Mouse (Mus musculus) G1E (cell line): ENCODE results near the gene Lmo3. TPM values are rescaled to one million over a fixed set of nuclear protein-coding genes. Genes with fewer than 3 reads are reported as not detected.

ENCODE experiments used
- ATAC-seq: 2 replicates; pipeline ENCODE4 v1.8.0; 2016; ENCODE audit warnings: mild to moderate bottlenecking; ENCODE audit not compliant: insufficient number of reproducible peaks, poor library complexity, low FRiP score, severe bottlenecking; ENCODE audit errors: extremely low read depth
- DNase-seq: peaks from one replicate; pipeline ENCODE4 v3.0.0; 2012; ENCODE audit warnings: low spot score
- H3K27me3 ChIP-seq: 2 replicates; pipeline ENCODE4 v1.6.1; 2012; ENCODE audit warnings: mild to moderate bottlenecking, low read length, inconsistent platforms; ENCODE audit not compliant: insufficient read depth
- H3K36me3 ChIP-seq: replicated peaks from 2 replicates; pipeline ENCODE3; 2012; ENCODE audit warnings: mild to moderate bottlenecking, inconsistent platforms
- H3K4me1 ChIP-seq: 2 replicates; pipeline ENCODE4 v1.6.1; 2012; ENCODE audit warnings: low read depth, low read length, inconsistent platforms, mixed read lengths; ENCODE audit not compliant: insufficient read depth
- H3K4me3 ChIP-seq: 2 replicates; pipeline ENCODE4 v1.5.1; 2012; ENCODE audit warnings: low read depth, mild to moderate bottlenecking, inconsistent platforms, low read length, moderate library complexity, mixed read lengths
- H3K9me3 ChIP-seq: replicated peaks from 2 replicates; pipeline ENCODE4 v1.6.1; 2012; ENCODE audit warnings: inconsistent platforms
- CTCF ChIP-seq: IDR thresholded peaks from 2 replicates; pipeline ENCODE4 v1.5.1; 2012; ENCODE audit warnings: low read depth, low read length, inconsistent platforms, mixed read lengths
- GATA1 ChIP-seq: IDR thresholded peaks from 2 replicates; pipeline ENCODE4 v1.6.1; 2012; ENCODE audit warnings: borderline replicate concordance, low read length, inconsistent platforms, mixed read lengths
- GATA2 ChIP-seq: IDR thresholded peaks from 2 replicates; pipeline ENCODE4 v1.6.1; 2012; ENCODE audit warnings: low read depth, low read length, inconsistent platforms, borderline replicate concordance
- POLR2AphosphoS5 ChIP-seq: IDR thresholded peaks from 2 replicates; pipeline ENCODE4 v1.6.1; 2012; ENCODE audit warnings: low read depth, low read length, inconsistent platforms; ENCODE audit not compliant: insufficient replicate concordance
- TAL1 ChIP-seq: conservative IDR thresholded peaks from 2 replicates; pipeline ENCODE4 v1.6.1; 2012; ENCODE audit warnings: low read depth, low read length, inconsistent platforms, mixed read lengths
- polyA plus RNA-seq: library from polyadenylated mRNA; stranded (reverse); fragments of >175 nt; gene quantifications from 2 replicates; pipeline ENCODE4 v1.2.3, GENCODE M21; 2012
- total RNA-seq, 2 experiments: library from RNA; stranded (forward) in 1 of 2; stranded (reverse) in 1 of 2; fragments of 200-1000 nt in 1 of 2; fragments of >200 nt in 1 of 2; fragmentation: Nextera tagmentation in 1 of 2; gene quantifications; 2 replicates each; pipeline ENCODE4 v1.2.3; 2014 to 2017

The Lmo3 gene
- total and polyA plus RNA-seq, 3 experiments: 0.44 TPM; not detected in 2

DNA sequence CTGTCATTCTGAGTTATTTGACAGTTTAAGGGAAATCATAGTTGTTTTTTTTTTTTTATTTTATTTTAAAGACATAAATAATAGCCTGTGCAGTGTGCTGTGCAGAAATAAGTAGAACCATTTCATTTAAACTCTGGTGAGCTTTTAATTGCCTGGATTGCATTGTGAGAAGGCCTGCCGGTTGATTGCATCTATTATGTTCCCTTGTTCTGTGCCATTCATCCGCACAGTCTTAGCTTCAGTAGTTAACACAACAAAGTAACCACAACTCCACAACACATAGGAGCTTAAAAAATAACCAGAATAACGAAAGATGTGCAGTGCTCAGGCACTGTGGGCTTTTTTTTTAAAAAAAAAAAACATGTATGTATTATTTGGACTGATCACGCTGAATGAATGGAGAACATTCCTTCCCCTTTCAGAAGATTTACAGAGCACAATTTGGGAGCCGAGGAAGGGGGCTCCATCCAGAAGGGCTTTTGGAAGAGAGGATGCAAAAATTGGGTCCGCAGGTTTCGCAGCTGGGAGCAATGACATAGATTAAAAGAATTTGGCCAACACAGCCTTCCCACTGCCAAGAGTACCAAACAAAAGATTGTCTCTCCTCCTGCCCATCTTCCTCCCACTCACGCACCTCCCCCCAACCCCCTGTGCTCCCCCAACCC lies 161.8 kb downstream of the Lmo3 start:
- peaks cover 38% of the 10 kb centered on the region for H3K9me3 ChIP-seq
- no peak for DNase-seq
- TF ChIP-seq TAL1: no peak
- TF ChIP-seq POLR2AphosphoS5: no peak
- no peak for TF ChIP-seq GATA2
- TF ChIP-seq GATA1: no peak
- no peak for TF ChIP-seq CTCF
- ATAC-seq: no peak
- no peak overlapping the region for H3K4me3 ChIP-seq
- H3K36me3 ChIP-seq: no peaks in the 10 kb centered on the region
- H3K27me3 ChIP-seq: no peaks in the 10 kb centered on the region
- H3K4me1 ChIP-seq: no peaks in the 10 kb centered on the region

DNA sequence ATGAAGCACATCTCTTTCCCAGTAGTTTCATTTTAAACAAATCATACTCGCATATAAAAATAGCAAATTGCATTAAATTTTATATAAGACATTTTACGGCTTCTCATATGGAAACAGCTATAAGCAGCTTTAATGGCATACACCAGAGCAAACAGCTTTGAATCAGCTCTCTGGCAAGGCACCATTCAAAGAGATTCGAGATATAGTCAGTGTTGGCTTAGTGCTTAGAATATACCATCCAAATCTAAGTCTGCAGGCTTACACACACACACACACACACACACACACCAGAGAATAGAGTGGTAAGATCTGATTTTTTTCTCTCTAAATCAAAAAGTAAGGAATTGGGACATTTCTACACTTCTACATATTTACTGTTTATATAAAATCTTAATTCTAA lies 169.7 kb downstream of the Lmo3 start:
- Histone ChIP-seq H3K27me3 (no peaks in the 10 kb centered on the region), H3K4me3 (no peak overlapping the region), H3K9me3 (peaks cover 11% of the 10 kb centered on the region), H3K36me3 (no peaks in the 10 kb centered on the region), H3K4me1 (no peaks in the 10 kb centered on the region)
- ATAC-seq: no peak
- DNase-seq: no peak
- TF ChIP-seq TAL1 (no peak), GATA2 (no peak), POLR2AphosphoS5 (no peak), GATA1 (no peak), CTCF (no peak)

DNA sequence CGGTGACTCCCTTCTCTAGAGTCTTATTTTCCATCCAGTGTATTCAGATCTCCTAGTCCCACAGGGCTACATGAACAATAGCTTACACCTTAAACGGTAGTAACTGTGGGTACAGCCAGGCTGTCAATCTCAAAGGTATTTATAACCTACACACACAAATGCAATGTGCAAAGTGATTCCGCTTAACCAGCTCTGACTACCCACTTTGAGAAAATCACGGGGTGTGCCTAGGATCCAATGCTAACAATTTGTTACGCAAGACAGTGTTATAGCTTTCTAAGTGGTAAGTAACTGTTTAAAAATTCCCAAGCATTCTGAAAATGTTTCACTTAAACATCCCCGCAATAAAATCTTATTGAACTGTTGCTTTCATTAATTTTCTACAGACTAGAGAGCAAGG lies 179.7 kb downstream of the Lmo3 start:
- ATAC-seq: no peak
- H3K27me3 ChIP-seq: no peaks in the 10 kb centered on the region
- DNase-seq: no peak
- no peaks in the 10 kb centered on the region for H3K36me3 ChIP-seq
- H3K9me3 ChIP-seq: peaks cover 19% of the 10 kb centered on the region
- no peak overlapping the region for H3K4me3 ChIP-seq
- no peaks in the 10 kb centered on the region for H3K4me1 ChIP-seq
- TF ChIP-seq GATA2 (no peak), POLR2AphosphoS5 (no peak), TAL1 (no peak), GATA1 (no peak), CTCF (no peak)

DNA sequence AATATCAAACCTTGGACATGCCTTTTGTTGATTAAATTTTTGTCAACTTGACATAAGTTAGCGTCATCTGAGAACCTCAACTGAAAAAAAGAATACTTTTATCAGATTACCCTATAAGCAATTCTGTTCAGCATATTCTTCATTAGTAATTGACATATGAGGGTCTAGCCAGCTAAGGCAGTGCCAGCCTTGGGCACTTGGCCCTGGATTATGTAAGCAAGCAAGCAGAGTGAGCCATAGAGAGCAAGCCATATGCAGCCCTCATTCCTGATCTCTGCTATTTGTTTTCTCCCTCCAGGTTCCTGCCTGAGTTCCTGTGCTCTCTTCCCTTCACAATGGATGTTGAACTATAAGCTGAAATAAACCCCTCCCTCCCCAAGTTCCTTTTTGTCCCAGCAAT lies 182.9 kb downstream of the Lmo3 start:
- H3K27me3 ChIP-seq: no peaks in the 10 kb centered on the region
- ATAC-seq: no peak
- H3K4me3 ChIP-seq: no peak overlapping the region
- TF ChIP-seq CTCF: no peak
- no peak for TF ChIP-seq GATA1
- TF ChIP-seq POLR2AphosphoS5: no peak
- no peak for TF ChIP-seq GATA2
- no peak for TF ChIP-seq TAL1
- H3K9me3 ChIP-seq: peaks cover 17% of the 10 kb centered on the region
- no peaks in the 10 kb centered on the region for H3K4me1 ChIP-seq
- H3K36me3 ChIP-seq: no peaks in the 10 kb centered on the region
- no peak for DNase-seq

DNA sequence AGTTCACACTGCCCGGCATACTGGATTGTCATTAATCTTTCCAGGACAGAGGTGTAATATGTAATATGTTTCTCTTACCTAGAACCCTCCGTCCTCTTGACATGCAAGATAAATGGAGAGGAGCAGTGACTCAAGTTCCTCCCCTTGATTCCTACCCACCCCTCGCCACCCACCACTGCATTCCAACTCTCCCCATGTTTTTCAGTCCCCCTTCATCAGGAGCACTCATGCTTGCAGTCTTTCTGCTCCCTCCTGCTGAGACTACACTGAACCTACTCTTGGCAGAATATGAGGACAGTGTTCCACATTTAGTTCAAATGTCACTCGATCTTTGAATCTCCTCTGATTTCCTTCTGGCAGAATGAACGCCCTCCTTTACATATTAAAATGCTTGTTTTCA lies 190.7 kb downstream of the Lmo3 start:
- peaks cover 29% of the 10 kb centered on the region for H3K9me3 ChIP-seq
- H3K36me3 ChIP-seq: no peaks in the 10 kb centered on the region
- no peak for DNase-seq
- ATAC-seq: no peak
- H3K4me1 ChIP-seq: no peaks in the 10 kb centered on the region
- no peak overlapping the region for H3K4me3 ChIP-seq
- no peaks in the 10 kb centered on the region for H3K27me3 ChIP-seq
- TF ChIP-seq POLR2AphosphoS5: no peak
- no peak for TF ChIP-seq GATA2
- TF ChIP-seq GATA1: no peak
- no peak for TF ChIP-seq CTCF

DNA sequence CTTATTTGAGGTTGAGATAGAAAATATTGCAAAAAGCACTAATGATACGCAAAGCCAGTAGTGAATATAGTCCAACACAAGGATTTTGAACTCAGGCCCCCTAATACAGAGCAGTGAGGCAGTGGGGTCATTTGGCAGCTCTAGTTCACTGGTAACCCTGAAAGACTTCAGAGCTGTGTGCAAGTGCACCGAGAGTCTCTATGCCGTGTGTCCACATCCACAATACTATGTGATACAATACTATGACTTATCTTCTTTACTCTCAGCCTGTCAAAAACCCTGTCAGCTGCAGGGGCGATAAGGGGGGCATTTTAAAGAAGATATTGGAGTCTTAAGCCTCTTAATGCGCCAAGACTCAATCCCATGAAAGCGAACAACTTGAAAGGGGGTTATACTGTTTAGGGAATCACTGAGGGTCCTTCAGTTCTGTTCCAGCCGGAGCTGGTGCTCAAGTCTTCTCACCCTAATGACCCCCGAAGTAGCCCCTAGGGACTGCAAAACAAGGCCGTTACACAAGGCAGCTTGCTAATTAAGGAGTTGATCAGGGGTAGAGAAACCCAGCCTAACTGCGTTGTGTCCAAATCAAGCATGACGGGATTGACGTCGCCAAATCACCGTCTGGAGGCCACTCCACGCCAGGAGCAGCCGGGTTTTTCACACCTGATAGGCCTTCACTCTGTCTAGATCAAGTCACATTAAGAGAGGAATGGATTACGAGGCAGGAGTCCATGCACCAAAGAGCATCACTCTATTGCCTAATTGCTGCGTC lies 193.4 kb downstream of the Lmo3 start:
- Histone ChIP-seq H3K27me3 (no peaks in the 10 kb centered on the region), H3K9me3 (peaks cover 33% of the 10 kb centered on the region), H3K36me3 (no peaks in the 10 kb centered on the region), H3K4me1 (no peaks in the 10 kb centered on the region), H3K4me3 (no peak overlapping the region)
- DNase-seq (no peak), ATAC-seq (no peak)
- TF ChIP-seq CTCF: no peak
- TF ChIP-seq GATA1: no peak
- TF ChIP-seq POLR2AphosphoS5: no peak
- TF ChIP-seq TAL1: no peak
- no peak for TF ChIP-seq GATA2
